Mouse (Mus musculus): ENCODE measurements around the gene Defb15.
"Not testable (repeated sequence)": the region's sequence is repeated elsewhere in the genome, so short reads cannot be mapped to it uniquely, and the experiment has no call there.

The Defb15 gene

GRCm38 (mm10) chr8:21932610-21933009 lies at the start of gene Defb15:
Gene Defb15, minus strand, starts transcription at chr8:21932710.
- in situ Hi-C loops (cut with MboI) = no loop called here

GRCm38 (mm10) chr8:21981664-21982337 lies 49.3 kb upstream of the Defb15 start:
- in situ Hi-C loops (cut with MboI) = no loop called here

GRCm38 (mm10) chr8:21978193-21978592 lies 45.7 kb upstream of the Defb15 start:
- in situ Hi-C loops (cut with MboI) = no loop called here

GRCm38 (mm10) chr8:21969475-21969874 lies 37.0 kb upstream of the Defb15 start, which contains the start of gene Ccdc70:
Gene Ccdc70, plus strand, starts transcription at chr8:21969775.
- in situ Hi-C loops (cut with MboI) = no loop called here

GRCm38 (mm10) chr8:21966646-21967045 lies 34.1 kb upstream of the Defb15 start:
- in situ Hi-C loops (cut with MboI) = no loop called here

DNA sequence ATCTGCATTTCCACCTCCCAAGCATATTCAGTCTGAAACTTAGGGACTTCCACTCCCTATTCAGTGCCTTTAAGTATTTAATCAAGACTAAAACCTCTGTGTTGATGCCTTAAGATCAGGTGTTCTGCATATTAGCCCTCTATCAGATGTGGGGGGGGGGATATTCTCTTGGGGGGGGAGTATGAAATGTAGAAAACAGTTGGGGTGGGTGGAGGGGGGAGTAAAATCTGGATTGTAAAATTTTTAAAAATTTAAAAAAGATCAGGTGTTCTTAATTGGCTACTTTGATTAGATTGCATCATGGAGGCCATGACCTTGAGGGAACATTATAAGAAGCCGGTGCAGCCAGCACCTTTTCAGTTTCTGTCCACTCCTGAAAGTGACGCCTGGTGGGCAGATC lies 25.9 kb upstream of the Defb15 start, which contains the start of gene Fam90a1a:
Gene Fam90a1a (plus strand): TSS at position 301 of the 400 bp plus-strand sequence.
- in situ Hi-C loops (cut with MboI) = no loop called here

- in situ Hi-C loops (cut with MboI) = no loop called here
Measured at GRCm38 (mm10) chr8:21956336-21956735, 23.8 kb upstream of the Defb15 start.

DNA sequence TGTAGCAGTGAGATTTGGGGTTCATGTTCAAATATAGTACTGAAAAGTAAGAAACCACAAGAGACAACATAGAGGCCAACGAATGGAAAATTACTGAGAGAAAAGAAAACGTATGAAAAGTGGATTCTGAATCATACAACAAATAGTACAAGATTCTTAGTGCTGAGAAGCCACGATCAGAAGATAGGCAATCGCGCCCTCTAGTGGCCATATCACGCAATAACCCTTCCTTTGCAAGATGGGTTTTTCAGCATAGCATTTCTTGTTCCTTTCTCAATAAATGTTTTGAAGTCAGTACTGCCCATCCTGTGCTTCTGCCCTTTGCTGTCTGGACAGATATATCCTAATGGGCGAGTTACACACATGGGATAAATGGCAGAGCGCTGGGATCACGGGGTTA lies 22.8 kb upstream of the Defb15 start:
- in situ Hi-C loops (cut with MboI) = no loop called here

- in situ Hi-C loops (cut with MboI) = no loop called here
Measured at GRCm38 (mm10) chr8:21947311-21948017, 15.0 kb upstream of the Defb15 start.

GRCm38 (mm10) chr8:21946462-21946861 lies 14.0 kb upstream of the Defb15 start, which contains the start of gene Defb13:
Gene Defb13, plus strand, starts transcription at chr8:21946762.
- in situ Hi-C loops (cut with MboI) = no loop called here

GRCm38 (mm10) chr8:21938052-21938451 lies 5.5 kb upstream of the Defb15 start, which contains the start of gene Defb35:
Gene Defb35, plus strand, starts transcription at chr8:21938352.
- in situ Hi-C loops (cut with MboI) = not testable (repeated sequence)

DNA sequence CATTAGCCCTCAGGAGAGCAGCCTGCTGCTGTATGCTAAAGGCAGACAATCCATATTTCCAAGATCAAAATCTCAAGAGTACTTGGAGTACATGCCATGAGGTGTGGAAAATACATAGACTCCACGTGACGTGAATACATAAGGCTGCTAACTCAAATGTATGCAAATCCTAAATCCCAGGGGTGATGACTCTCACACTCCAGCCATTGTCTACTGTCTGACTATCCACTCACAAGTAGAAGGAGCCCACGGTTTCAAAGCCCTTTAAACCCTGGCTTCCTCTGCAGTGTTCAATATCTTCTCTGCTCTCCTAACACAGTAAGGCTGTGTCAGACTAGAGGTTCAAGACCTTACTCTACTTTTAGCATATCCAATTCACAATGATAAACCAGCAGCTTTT lies 1.8 kb downstream of the Defb15 start:
- in situ Hi-C loops (cut with MboI) = not testable (repeated sequence)

DNA sequence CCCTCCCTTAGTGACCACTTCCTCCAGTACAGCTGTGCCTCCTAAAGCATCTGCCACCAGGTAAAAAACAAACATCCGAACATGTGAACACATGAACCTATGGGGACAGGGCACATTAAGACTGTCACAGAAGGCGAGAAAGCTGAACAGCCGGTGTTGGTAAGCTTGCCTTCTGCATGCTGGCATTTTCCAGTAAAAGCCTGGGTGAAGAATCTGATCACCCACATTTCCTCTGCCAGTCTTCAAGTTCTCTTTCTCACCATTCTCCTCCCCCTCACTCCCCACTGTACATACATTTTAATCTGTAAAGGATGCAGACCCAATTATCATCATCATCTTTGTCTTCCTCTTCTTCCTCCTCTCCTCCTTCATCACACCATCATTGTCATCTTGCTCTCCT lies 16.9 kb downstream of the Defb15 start:
- in situ Hi-C loops (cut with MboI) = no loop called here

GRCm38 (mm10) chr8:21912554-21912953 lies 20.0 kb downstream of the Defb15 start:
- in situ Hi-C loops (cut with MboI) = no loop called here

DNA sequence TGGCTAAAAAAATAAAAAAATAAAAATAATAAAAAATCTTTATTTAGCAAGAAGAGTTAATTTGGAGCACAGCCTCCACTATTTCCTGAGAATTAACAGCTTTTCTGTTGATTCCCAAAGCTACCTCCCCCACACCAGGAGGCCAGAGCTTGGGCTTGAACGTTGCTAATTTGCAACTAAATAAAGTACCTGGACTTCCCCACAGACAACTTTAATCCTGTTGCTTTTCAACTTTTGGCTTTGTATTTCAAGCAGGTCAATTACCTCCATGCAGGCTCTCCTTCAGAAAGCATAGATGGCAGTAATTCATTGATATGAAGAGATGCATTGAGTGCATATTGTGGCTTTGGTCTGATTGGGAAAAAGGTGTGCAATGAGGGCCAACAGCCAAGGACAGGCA lies 20.6 kb downstream of the Defb15 start:
- in situ Hi-C loops (cut with MboI) = no loop called here

GRCm38 (mm10) chr8:21906290-21906689 lies 26.2 kb downstream of the Defb15 start, which contains the start of gene Defb11:
Gene Defb11, minus strand, starts transcription at chr8:21906412.
- in situ Hi-C loops (cut with MboI) = not testable (repeated sequence)

GRCm38 (mm10) chr8:21885321-21885720 lies 47.2 kb downstream of the Defb15 start, which contains the start of gene Defb9:
Gene Defb9, minus strand, starts transcription at chr8:21885421.
- in situ Hi-C loops (cut with MboI) = not testable (repeated sequence)

Data from mature B cell (primary cell).